Mouse (Mus musculus) lung, postnatal 0 days (tissue): ENCODE measurements around the gene Nfrkb. TPM values are rescaled to one million over a fixed set of nuclear protein-coding genes. Genes with fewer than 3 reads are reported as not detected.

Source experiments
- ATAC-seq: fragments of 200-750 bp; cut with Nextera tagmentation; 2 replicates; pipeline ENCODE4 v1.8.0; 2017; ENCODE audit warnings: moderate library complexity
- DNase-seq: peaks from one replicate; pipeline ENCODE4 v3.0.0-alpha.2; 2016; ENCODE audit warnings: low spot score
- H3K27ac ChIP-seq: fragments of 300-500 bp; sonication (generic); 2 replicates; pipeline ENCODE4 v1.5.1; 2014; ENCODE audit warnings: antibody characterized with exemption, mild to moderate bottlenecking, low read length, mixed read lengths
- H3K27me3 ChIP-seq: fragments of 300-500 bp; sonication (generic); replicated peaks from 2 replicates; pipeline ENCODE4 v1.6.1; 2014; ENCODE audit warnings: low read length, mixed read lengths; ENCODE audit not compliant: insufficient read depth
- H3K36me3 ChIP-seq: fragments of 300-500 bp; sonication (generic); 2 replicates; pipeline ENCODE4 v1.6.1; 2014; ENCODE audit warnings: low read length, mixed read lengths; ENCODE audit not compliant: insufficient read depth
- H3K4me1 ChIP-seq: fragments of 300-500 bp; sonication (generic); 2 replicates; pipeline ENCODE4 v1.6.1; 2014; ENCODE audit warnings: antibody characterized with exemption, low read depth, low read length, mixed read lengths; ENCODE audit not compliant: insufficient read depth
- H3K4me2 ChIP-seq: fragments of 300-500 bp; sonication (generic); replicated peaks from 2 replicates; pipeline ENCODE4 v1.6.1; 2014; ENCODE audit warnings: low read depth, mild to moderate bottlenecking, low read length, moderate library complexity, mixed read lengths
- H3K4me3 ChIP-seq: fragments of 300-500 bp; sonication (generic); 2 replicates; pipeline ENCODE4 v1.5.1; 2014; ENCODE audit warnings: low read depth, low read length
- H3K9ac ChIP-seq: fragments of 300-500 bp; sonication (generic); replicated peaks from 2 replicates; pipeline ENCODE4 v1.6.1; 2014; ENCODE audit warnings: low read depth, mild to moderate bottlenecking
- H3K9me3 ChIP-seq: fragments of 300-500 bp; sonication (generic); 2 replicates; pipeline ENCODE4 v1.6.1; 2016; ENCODE audit warnings: low read length, mixed read lengths
- CTCF ChIP-seq: IDR thresholded peaks from 2 replicates; pipeline ENCODE4 v1.5.1; 2016; ENCODE audit warnings: antibody characterized with exemption, mild to moderate bottlenecking
- EP300 ChIP-seq: IDR thresholded peaks from 2 replicates; pipeline ENCODE4 v1.6.1; 2016; ENCODE audit warnings: antibody characterized with exemption, mild to moderate bottlenecking, control low read depth
- WGBS: fragments of 180-500 bp; shearing (Covaris S2); extraction: QIAGEN DNeasy Blood & Tissue Kit; methylation state at CpG from one replicate; pipeline ENCODE4 v1.1.7; 2014; 5-methylcytosine and 5-hydroxymethylcytosine counted together
- polyA plus RNA-seq: library from polyadenylated mRNA; unstranded; fragments of >200 nt; fragmentation: Nextera tagmentation; extraction: Ambion mirVana; gene quantifications from 2 replicates; pipeline ENCODE4 v1.2.1, GENCODE M21; 2015

The Nfrkb gene
- polyA plus RNA-seq, 1 experiment from 2014 or later: 13.0 TPM

- TF ChIP-seq CTCF (peak; percentile 71), EP300 (no peak)
- Histone ChIP-seq H3K9ac (no peak overlapping the region), H3K4me1 (no peaks in the 10 kb centered on the region), H3K9me3 (no peaks in the 10 kb centered on the region), H3K4me3 (no peak overlapping the region), H3K4me2 (no peak overlapping the region), H3K36me3 (peaks cover 51% of the 10 kb centered on the region), H3K27me3 (no peaks in the 10 kb centered on the region), H3K27ac (no peak overlapping the region)
- ATAC-seq (no peak), DNase-seq (no peak)
- WGBS: 62% methylated on average over 6 of the region's 6 CpGs
Measured at GRCm38 (mm10) chr9:31405217-31405616, 19.2 kb downstream of the Nfrkb start.

- no peaks in the 10 kb centered on the region for H3K9me3 ChIP-seq
- ATAC-seq (no peak), DNase-seq (no peak)
- TF ChIP-seq EP300: no peak
- no peak for TF ChIP-seq CTCF
- H3K9ac ChIP-seq: no peak overlapping the region
- H3K27me3 ChIP-seq: no peaks in the 10 kb centered on the region
- no peak overlapping the region for H3K4me2 ChIP-seq
- no peak overlapping the region for H3K4me3 ChIP-seq
- WGBS: 84% methylated on average over 4 of the region's 4 CpGs
- no peak overlapping the region for H3K27ac ChIP-seq
- no peaks in the 10 kb centered on the region for H3K4me1 ChIP-seq
- H3K36me3 ChIP-seq: peaks cover 75% of the 10 kb centered on the region
Measured at GRCm38 (mm10) chr9:31412165-31412564, 26.2 kb downstream of the Nfrkb start.

- no peaks in the 10 kb centered on the region for H3K9me3 ChIP-seq
- H3K9ac ChIP-seq: no peak overlapping the region
- DNase-seq: no peak
- peaks cover 66% of the 10 kb centered on the region for H3K36me3 ChIP-seq
- H3K4me1 ChIP-seq: no peaks in the 10 kb centered on the region
- no peak overlapping the region for H3K27ac ChIP-seq
- H3K27me3 ChIP-seq: no peaks in the 10 kb centered on the region
- TF ChIP-seq CTCF (no peak), EP300 (no peak)
- no peak for ATAC-seq
- no peak overlapping the region for H3K4me3 ChIP-seq
- 100% methylated on average over 1 of the region's 1 CpGs for WGBS
- H3K4me2 ChIP-seq: no peak overlapping the region
Measured at GRCm38 (mm10) chr9:31418821-31419220, 32.8 kb downstream of the Nfrkb start.

- H3K27me3 ChIP-seq: no peaks in the 10 kb centered on the region
- H3K9me3 ChIP-seq: no peaks in the 10 kb centered on the region
- no peak overlapping the region for H3K9ac ChIP-seq
- no peak overlapping the region for H3K27ac ChIP-seq
- H3K4me2 ChIP-seq: no peak overlapping the region
- TF ChIP-seq EP300: no peak
- no peak for TF ChIP-seq CTCF
- DNase-seq: no peak
- H3K4me1 ChIP-seq: no peaks in the 10 kb centered on the region
- H3K4me3 ChIP-seq: no peak overlapping the region
- no peak for ATAC-seq
- peaks cover 38% of the 10 kb centered on the region for H3K36me3 ChIP-seq
- WGBS: 82% methylated on average over 5 of the region's 5 CpGs
Measured at GRCm38 (mm10) chr9:31422143-31422542, 36.2 kb downstream of the Nfrkb start.

GRCm38 (mm10) chr9:31428971-31429370 lies 43.0 kb downstream of the Nfrkb start:
- ATAC-seq (no peak), DNase-seq (no peak)
- H3K27me3 ChIP-seq: no peaks in the 10 kb centered on the region
- H3K9me3 ChIP-seq: no peaks in the 10 kb centered on the region
- H3K27ac ChIP-seq: no peak overlapping the region
- H3K4me2 ChIP-seq: no peak overlapping the region
- no peak overlapping the region for H3K4me3 ChIP-seq
- H3K4me1 ChIP-seq: no peaks in the 10 kb centered on the region
- TF ChIP-seq EP300 (no peak), CTCF (no peak)
- H3K9ac ChIP-seq: no peak overlapping the region
- H3K36me3 ChIP-seq: no peaks in the 10 kb centered on the region
- 78% methylated on average over 7 of the region's 7 CpGs for WGBS

- TF ChIP-seq CTCF (no peak), EP300 (no peak)
- H3K9ac ChIP-seq: no peak overlapping the region
- no peaks in the 10 kb centered on the region for H3K4me1 ChIP-seq
- H3K9me3 ChIP-seq: no peaks in the 10 kb centered on the region
- 60% methylated on average over 9 of the region's 9 CpGs for WGBS
- H3K36me3 ChIP-seq: no peaks in the 10 kb centered on the region
- no peak overlapping the region for H3K27ac ChIP-seq
- no peak overlapping the region for H3K4me2 ChIP-seq
- DNase-seq (no peak), ATAC-seq (no peak)
- H3K27me3 ChIP-seq: no peaks in the 10 kb centered on the region
- H3K4me3 ChIP-seq: no peak overlapping the region
Measured at GRCm38 (mm10) chr9:31430011-31430410, 44.0 kb downstream of the Nfrkb start.

- H3K9ac ChIP-seq: no peak overlapping the region
- no peak for DNase-seq
- H3K27me3 ChIP-seq: no peaks in the 10 kb centered on the region
- H3K27ac ChIP-seq: no peak overlapping the region
- 86% methylated on average over 5 of the region's 5 CpGs for WGBS
- no peak overlapping the region for H3K4me2 ChIP-seq
- no peaks in the 10 kb centered on the region for H3K9me3 ChIP-seq
- H3K4me1 ChIP-seq: no peaks in the 10 kb centered on the region
- no peak overlapping the region for H3K4me3 ChIP-seq
- H3K36me3 ChIP-seq: no peaks in the 10 kb centered on the region
- TF ChIP-seq CTCF (no peak), EP300 (no peak)
- no peak for ATAC-seq
Measured at GRCm38 (mm10) chr9:31431751-31432150, 45.8 kb downstream of the Nfrkb start.
